Mouse (Mus musculus): ENCODE data around the gene Wdr66. TPM values are rescaled to one million over a fixed set of nuclear protein-coding genes. Genes with fewer than 3 reads are reported as not detected.
A peak's percentile ranks its signal among the peaks of the same experiment; 100 is the strongest.

Wdr66 gene
- polyA plus RNA-seq, 1 experiment from 2014 or later, result 1.3 TPM

GRCm38 (mm10) chr5:123376569-123376968 is 124.7 kb downstream of the Wdr66 start:
- H3K27ac ChIP-seq, result 0 out of 2 replicates have a peak overlapping the region, but pooled peaks have one; percentile 25
- no peak overlapping the region for H3K4me3 ChIP-seq (replicated peaks)
- H3K9ac ChIP-seq, result no peak overlapping the region
- H3K9me3 ChIP-seq, result no peaks in the 10 kb centered on the region
- H3K4me2 ChIP-seq, result no peak overlapping the region
- ATAC-seq (ENCODE audit: low FRiP score), result no peak
- no peaks in the 10 kb centered on the region for H3K4me1 ChIP-seq
- peaks cover 34% of the 10 kb centered on the region for H3K36me3 ChIP-seq (replicated peaks)
- no peaks in the 10 kb centered on the region for H3K27me3 ChIP-seq
- WGBS, result 51% methylated on average over 10 of the region's 10 CpGs

Other genes starting within 250 kb of the Wdr66 start
- 10.4 and 11.4 TPM in 2 replicates for gene Orai1, start 237.0 kb upstream of the Wdr66 start, polyA plus RNA-seq (2016; fragmentation: Nextera tagmentation; extraction: Ambion mirVana)
- gene Morn3, start 205.1 kb upstream of the Wdr66 start, polyA plus RNA-seq (2016; fragmentation: Nextera tagmentation; extraction: Ambion mirVana), result 0.50 TPM in 1 of 2 replicates, not detected in the other
- 9.0 and 9.7 TPM in 2 replicates for gene Tmem120b, start 183.7 kb upstream of the Wdr66 start, polyA plus RNA-seq (2016; fragmentation: Nextera tagmentation; extraction: Ambion mirVana)
- 1.9 and 2.8 TPM in 2 replicates for gene Rhof, start 119.4 kb upstream of the Wdr66 start, polyA plus RNA-seq (2016; fragmentation: Nextera tagmentation; extraction: Ambion mirVana)
- 13.1 and 13.6 TPM in 2 replicates for gene Setd1b, start 109.9 kb upstream of the Wdr66 start, polyA plus RNA-seq (2016; fragmentation: Nextera tagmentation; extraction: Ambion mirVana)
- 66.5 and 71.6 TPM in 2 replicates for gene Psmd9, start 82.7 kb upstream of the Wdr66 start, polyA plus RNA-seq (2016; fragmentation: Nextera tagmentation; extraction: Ambion mirVana)
- gene Hpd, start 69.4 kb upstream of the Wdr66 start, polyA plus RNA-seq (2016; fragmentation: Nextera tagmentation; extraction: Ambion mirVana), result not detected in 2 replicates
- 64.4 and 66.5 TPM in 2 replicates for gene Bcl7a, start 91.7 kb downstream of the Wdr66 start, polyA plus RNA-seq (2016; fragmentation: Nextera tagmentation; extraction: Ambion mirVana)
- 19.0 and 19.8 TPM in 2 replicates for gene Mlxip, start 142.7 kb downstream of the Wdr66 start, polyA plus RNA-seq (2016; fragmentation: Nextera tagmentation; extraction: Ambion mirVana)
- gene Lrrc43, start 237.2 kb downstream of the Wdr66 start, polyA plus RNA-seq (2016; fragmentation: Nextera tagmentation; extraction: Ambion mirVana), result not detected in 2 replicates
- gene Il31, start 237.4 kb downstream of the Wdr66 start, polyA plus RNA-seq (2016; fragmentation: Nextera tagmentation; extraction: Ambion mirVana), result not detected in 2 replicates